Mouse (Mus musculus): ENCODE measurements around the gene Pttg1ip.

Gene Pttg1ip

DNA sequence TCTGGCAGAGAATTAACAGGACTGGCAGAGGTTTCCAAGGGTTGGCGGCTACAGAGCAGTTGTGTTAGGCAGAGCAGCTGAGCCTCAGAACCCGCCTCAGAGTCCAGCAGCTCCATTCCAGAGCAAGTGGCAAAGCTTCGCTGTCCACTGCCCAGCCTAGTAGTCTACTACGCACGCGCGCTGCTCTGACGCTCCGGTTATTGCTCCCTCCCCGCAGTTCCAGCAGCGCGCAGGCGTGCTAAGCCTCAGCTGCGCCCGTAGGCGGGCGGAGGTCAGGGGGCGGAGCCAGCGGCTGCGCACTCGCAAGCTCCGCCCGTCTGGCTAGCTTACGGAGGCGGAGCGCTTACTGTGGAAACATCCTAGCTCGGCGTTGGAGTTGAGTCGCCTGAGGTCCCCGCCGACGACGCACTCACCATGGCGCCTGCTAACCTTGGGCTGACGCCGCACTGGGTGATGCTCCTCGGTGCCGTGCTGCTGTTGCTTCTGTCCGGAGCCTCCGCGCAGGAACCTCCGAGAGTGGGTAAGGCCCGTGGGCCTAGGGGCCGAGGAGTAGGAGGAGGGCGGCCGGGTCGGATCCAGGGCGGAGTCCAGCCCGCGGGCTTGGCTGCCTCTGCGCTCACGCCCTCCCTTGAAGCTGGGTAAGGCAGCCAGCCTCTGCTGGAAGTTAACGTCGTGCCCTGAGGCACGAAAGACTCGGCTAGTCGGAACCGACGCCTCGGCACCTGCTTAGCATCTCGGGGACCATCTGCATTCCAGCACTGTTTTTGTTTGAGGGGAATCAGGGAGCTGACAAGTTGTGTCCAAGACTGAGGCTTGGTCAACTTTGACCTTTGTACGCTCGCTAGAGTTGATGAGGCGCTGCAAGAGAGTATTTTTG lies at the start of gene Pttg1ip:
Gene Pttg1ip, plus strand, starts transcription at position 313 of the 877 bp plus-strand sequence.
- DNase-seq (ENCODE audit: low read depth, low spot score), result peak; percentile 95

DNA sequence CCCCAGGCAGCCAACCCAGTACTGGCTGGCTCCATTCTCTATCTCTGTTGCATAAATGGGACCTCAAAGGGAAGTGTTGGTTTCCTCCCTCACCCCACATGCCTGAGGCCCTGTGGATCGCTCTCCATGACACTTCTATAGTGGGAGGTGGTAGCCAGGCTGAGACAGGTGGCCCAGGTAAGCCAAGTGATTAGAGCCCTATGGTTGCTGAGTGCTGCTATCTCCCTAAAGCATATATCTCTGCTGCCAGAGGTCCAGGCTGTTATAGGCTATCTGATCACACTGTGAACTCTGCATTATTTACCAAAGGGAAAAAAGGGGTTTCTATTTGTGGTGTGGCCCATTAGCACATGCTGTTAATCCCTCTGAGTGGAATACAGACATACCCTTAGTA lies 49.5 kb upstream of the Pttg1ip start:
- DNase-seq (ENCODE audit: low read depth, low spot score), result no peak

DNA sequence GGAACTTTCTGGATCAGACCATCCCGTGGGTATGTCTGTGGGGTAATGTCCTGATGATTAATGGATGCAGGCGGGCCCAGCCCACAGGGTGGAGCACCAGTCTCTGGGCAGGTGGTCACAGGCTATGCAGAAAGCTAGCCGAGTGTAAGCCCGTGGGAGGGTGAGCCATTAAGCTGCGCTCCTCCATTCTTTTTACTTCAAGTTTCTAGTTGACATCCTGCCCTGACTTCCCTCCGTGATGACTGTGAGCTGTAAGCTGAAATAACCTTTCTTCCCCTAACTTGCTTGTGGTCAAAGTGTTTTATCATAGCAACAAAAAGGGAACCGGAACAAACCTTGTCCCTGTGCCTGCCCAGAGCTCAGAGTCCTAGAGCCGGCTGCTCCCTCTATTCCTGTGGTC lies 44.8 kb upstream of the Pttg1ip start:
- DNase-seq (ENCODE audit: low read depth, low spot score), result no peak

DNA sequence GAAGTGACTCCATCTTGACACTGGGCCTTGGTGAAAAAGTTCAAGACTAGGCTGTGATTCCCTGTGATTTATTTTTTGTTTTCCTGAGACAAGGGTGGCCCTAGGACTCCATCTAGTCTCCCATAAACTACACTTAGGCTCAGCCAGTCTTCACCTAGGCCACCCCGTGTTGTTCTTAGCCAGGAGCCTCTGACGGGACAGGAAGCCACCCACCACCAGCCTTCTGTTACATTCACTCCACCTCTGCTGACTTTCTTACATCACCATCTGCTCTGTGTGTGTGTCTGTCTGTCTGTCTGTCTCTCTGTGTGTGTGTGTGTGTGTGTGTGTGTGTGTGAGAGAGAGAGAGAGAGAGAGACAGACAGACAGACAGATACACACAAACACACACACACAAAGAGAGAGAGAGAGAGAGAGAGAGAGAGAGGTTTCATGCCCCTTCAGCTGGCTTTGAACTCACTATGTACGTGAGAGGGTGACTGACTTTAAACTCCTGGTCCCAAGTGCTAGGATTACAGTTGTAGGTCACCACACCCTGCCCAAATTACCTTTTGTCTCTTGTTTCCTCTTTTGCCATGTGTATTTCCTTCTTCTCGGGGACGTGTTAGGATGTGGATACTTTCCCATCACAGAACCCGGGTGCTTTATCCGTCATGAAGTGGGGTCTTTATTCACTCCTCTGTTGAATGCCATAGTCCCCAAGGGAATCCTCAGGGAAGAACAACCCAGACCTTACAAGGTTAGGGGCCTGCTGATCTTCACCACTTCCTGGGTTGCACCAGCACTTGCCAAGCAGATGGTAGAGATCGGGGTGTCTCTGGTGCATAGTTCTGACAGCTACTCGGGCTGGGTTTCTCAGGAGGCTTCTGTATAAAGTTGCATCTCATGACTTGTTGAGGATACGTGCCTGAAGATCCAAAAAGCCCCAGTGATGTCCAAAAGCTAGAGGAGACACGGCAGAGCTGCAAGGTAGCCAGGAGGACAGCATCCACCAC lies 44.0 kb upstream of the Pttg1ip start:
- no peak for DNase-seq (ENCODE audit: low read depth, low spot score)

DNA sequence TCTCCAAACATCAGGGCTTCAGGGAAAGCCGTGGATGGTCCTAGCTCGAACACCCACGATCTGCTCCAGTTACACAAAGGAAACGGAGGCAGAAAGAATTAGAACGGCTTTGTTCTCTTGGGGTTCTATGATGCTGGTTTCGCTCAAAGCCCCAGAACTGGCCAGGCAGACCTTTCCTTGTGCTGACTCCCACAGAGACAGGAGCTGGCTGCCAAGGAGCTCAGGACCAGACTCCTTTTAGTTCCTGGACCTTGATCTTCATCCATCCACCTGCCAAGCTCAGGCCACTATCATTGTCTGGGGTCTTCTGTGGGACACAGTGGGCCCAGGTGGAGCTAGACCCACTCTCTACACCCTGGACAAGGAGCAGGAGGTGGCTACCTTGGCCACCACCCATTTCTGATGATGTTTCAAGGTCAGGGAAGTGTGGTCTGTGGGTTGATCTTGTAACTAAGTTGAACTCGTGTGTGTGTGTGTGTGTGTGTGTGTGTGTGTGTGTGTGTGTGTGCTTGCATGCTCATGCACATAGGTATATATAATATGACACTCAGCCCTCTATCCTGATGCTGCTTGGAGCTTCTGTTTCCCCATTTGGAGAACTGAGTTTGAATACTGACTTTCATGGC lies 42.1 kb upstream of the Pttg1ip start:
- DNase-seq (ENCODE audit: low read depth, low spot score), result no peak

DNA sequence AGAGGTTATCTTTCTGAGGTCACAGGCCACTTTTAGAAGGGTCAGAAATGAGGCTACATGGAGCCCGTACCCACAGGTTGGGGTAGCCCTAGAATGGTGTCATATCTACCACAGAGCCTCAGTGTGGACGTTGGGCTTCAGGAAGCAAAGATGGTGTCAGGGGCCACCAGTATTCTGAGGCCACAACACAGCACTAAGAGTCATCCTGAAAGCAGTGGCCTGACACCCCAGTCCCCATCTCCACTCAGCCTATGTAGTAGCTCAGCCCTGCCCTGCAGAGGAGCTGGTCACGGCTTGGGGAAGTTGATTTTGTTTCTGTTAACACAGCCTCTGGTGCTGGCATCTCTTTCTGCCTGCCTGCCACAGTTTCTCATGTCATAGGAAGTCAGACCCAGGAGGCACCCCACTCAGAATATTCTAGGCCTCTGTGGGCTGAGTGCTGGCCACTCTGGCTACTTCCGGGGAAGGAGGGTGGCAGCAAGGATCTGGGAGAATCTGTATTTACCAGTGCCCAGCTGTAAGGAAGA lies 40.9 kb upstream of the Pttg1ip start:
- DNase-seq (ENCODE audit: low read depth, low spot score), result no peak

DNA sequence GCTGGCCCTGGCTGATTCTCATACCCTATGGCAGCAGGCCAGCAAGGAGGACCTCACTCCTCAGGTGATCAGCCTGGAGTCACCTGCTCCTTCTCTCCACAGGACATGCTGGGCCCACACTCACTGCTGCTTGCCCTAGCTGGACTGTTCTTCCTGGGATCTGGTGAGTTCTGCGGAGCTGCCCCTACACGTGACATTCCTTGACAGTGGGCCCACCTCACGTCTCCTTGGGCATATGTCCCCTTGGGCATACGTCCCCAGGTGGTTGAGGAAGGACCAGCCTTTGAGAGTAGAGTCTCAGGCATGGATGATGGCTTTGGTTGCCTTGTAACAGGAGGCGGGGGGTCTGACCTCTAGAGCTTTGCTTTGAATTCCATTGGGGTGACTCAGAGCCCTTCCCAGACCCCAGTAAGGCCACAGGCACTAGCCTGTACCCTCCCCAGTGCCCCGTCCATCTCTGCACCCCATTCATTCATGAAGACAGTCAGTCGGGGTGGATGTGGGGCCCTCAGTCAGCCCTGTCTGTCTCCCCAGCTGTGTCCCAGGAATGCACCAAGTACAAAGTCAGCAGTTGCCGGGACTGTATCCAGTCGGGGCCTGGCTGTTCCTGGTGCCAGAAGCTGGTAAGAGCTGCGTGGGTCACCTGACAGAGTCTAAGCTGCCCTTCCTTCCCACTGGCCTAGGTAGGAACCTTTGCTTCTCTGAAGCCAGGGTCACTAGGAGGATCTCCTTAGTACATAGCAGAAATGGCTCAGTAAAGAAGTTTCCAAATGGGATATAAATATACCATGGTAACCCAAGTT lies 39.5 kb upstream of the Pttg1ip start:
- DNase-seq (ENCODE audit: low read depth, low spot score), result no peak

DNA sequence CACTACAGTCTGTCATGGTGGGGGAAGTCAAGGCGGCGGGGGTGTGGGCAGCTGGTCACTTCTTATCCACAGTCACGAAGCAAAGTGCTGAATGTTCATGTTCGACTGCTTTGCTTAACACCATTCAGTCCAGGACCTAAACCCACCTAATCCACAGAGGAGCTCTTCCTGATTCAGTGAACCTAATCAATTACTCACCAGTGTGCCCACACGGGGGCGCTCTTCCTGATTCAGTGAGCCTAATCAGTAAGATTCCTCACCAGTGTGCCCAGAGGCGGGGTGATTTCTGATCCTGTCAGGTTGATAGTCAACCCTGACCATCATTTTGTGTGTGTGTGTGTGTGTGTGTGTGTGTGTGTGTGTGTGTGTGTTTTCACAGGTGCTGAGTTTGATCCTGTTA lies 38.3 kb upstream of the Pttg1ip start:
- DNase-seq (ENCODE audit: low read depth, low spot score), result peak; percentile 14

DNA sequence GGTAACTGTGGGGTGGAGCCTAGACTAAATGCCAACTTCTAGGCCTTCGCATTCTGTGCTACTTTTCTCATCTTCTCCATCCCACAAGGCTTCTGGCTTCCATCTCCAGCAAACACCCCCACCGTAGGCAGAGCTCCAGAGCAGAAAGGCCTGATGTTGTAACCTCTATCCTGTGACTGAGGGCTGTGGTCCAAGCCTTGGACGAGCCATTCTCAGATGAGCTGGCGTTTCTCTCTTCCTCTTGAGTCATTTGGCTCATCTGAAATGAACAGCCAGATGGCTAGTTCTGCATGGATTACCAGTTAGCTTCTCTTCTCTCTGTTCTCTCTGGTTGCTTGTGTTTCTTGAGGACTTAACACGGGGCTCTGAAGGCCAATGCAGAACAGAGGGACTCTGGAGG lies 36.6 kb upstream of the Pttg1ip start:
- no peak for DNase-seq (ENCODE audit: low read depth, low spot score)

DNA sequence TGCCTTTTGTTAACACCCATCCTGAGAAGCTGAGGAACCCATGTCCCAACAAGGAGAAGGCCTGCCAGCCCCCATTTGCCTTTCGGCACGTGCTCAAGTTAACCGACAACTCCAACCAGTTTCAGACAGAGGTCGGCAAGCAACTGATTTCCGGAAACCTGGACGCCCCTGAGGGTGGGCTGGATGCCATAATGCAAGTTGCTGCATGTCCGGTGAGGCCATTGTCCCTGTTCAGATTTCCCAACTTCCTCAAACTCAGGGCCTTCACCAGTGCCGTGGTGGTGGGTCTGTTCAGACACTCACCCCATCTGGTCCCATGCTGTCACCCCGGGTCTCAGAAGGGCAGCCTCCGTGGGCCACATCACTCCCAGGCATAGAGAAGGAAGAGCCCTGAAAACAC lies 32.9 kb upstream of the Pttg1ip start:
- no peak for DNase-seq (ENCODE audit: low read depth, low spot score)

DNA sequence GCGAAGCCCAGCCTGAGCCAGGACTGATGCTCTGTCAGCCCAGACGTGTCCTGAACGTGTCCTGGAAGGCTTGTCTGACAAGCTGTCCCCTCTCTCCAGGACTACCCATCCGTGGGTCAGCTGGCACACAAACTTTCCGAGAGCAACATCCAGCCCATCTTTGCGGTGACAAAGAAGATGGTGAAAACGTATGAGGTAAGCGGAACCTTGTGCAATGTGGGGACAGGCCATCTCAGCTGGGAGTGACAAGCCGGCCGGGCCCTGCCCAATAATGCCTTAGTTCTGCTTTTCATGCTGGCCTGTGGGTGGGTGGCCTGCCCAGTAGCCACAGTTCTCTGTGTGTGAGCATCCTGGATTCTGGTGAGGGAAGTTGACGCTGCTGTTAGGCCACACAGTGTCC lies 30.6 kb upstream of the Pttg1ip start:
- no peak for DNase-seq (ENCODE audit: low read depth, low spot score)

DNA sequence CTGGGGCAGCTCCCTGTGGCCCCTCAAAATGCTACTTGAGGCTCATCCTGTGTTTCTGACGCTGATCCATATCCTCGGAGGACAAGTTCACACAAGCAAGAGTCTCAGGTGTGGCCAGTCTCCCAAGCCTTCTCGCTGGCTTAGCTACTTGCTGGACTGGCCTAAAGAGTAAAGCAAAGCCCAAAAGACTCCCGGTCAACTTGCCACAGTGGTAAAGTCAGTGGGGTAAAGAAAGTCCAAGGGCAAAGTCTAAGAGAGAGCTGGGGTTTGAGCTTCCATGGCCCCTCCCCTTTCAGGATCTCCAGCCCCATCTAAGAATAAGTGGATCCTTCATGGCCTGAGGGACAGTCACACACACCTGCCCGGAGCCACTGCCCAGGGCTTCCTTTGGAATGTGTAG lies 29.4 kb upstream of the Pttg1ip start:
- DNase-seq (ENCODE audit: low read depth, low spot score), result no peak

DNA sequence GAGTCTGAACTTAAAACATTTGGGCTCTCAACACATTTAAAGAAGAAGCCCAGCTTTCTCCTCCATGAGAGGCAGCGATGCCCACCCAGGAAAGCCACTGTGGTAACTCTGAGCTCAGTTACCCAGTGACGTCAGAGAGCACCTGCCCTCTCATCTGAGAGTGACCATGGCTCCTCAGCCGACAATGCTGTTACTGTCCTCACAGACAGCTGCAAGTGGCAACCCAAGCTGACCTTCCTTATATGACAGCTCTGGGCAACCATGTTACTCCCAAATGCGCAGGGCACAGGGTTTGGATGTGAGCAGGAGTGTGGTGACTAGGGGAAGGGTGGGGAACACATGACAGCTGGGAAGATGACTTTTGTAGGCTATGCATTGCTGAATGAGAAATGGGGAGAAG lies 28.2 kb upstream of the Pttg1ip start:
- DNase-seq (ENCODE audit: low read depth, low spot score), result no peak

DNA sequence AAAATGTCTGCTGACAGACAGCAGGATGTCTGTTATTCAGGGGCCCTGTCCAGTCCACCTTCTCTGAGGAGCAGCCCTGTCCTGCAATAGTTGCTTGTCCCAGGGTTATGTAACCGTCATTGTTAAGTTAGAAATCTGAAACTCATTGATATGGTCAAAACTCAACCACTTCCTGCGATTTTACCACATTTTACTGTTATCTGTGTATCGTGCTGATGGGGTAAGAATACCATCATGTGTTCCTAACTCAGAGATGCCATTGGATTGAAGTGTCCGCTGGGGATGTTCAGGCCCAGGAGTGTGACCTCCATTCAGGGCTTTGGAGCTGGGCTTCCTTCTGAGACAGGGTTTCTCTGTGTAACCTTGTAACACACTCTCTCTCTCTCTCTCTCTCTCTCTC lies 26.6 kb upstream of the Pttg1ip start:
- no peak for DNase-seq (ENCODE audit: low read depth, low spot score)

DNA sequence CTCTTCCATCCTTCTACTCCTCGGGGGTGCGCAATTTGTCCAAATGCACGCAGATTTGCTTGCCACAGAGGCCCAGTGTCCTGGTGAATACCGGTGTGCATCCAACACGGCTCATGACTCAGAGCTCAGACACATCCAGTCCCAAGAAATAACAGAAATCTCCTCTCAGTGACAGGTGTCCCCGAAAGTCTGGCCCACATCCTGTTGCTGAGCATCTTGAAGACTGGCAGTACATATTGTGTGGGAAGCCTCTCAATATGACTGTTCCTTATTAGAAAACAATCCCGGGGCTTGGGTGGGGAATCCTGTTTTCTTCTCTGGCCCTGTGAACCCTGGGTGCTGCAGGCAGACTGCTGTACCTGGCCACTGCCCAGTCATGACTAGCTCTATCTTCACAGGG lies 24.9 kb upstream of the Pttg1ip start:
- DNase-seq (ENCODE audit: low read depth, low spot score), result no peak

DNA sequence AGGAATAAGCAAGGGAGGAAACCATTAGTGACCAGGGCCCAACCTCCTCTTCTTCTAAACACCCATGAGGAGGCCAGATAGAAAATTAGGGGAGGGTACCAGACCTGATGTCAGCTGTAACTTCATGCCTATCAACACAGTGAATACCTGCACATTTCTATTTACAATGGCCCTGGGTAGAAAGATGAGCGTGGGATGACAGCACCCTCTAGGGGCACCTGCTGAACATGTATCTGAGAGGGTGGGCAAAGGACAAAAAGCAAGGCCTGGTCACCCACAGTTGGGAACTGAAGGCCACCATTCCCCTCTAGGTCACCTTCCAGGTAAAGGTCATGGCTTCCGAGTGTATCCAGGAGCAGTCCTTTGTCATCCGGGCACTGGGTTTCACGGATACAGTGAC lies 23.9 kb upstream of the Pttg1ip start:
- no peak for DNase-seq (ENCODE audit: low read depth, low spot score)

DNA sequence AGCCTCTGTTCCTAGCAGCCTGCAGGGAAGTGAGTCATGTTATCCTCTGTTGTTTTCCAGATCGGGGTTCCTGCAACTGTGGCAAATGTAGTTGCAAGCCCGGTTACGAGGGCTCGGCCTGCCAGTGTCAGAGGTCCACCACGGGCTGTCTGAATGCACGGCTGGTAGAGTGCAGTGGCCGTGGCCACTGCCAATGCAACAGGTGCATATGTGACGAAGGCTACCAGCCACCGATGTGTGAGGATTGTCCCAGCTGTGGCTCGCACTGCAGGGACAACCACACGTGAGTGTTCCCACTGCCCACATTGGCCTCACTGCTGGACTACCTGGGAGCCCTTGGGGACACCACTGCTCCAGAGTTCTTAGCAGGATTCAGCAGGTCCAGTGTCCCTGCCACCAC lies 21.4 kb upstream of the Pttg1ip start:
- no peak for DNase-seq (ENCODE audit: low read depth, low spot score)

DNA sequence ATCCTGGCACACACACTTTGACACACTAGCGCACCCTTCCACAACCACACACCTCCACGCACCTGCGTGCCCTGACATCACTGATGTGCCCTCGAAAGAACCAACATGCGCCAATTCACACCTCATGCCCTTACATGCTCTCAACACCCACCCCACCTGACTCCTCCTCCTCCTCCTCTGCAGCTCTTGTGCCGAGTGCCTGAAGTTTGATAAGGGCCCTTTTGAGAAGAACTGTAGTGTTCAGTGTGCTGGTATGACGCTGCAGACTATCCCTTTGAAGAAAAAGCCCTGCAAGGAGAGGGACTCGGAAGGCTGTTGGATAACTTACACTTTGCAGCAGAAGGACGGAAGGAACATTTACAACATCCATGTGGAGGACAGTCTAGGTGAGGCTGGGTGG lies 20.7 kb upstream of the Pttg1ip start:
- no peak for DNase-seq (ENCODE audit: low read depth, low spot score)

DNA sequence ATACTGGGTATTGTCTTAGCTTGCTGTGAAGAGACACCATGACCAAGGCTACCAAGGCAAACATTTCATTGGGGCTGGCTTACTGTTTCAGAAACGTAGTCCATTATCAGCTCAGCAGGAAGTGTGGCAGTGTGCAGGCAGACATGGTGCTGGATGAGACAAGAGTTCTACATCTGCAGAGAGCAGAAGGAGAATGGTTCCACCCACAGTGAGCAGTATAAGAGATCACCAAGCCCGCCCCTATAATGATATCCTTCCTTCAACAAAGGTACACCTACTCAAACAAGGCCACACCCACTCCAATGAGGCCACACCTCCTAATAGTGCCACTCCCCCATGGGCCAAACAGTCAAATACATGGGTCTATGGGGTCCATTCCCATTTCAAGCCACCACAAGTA lies 20.0 kb upstream of the Pttg1ip start:
- DNase-seq (ENCODE audit: low read depth, low spot score), result no peak

DNA sequence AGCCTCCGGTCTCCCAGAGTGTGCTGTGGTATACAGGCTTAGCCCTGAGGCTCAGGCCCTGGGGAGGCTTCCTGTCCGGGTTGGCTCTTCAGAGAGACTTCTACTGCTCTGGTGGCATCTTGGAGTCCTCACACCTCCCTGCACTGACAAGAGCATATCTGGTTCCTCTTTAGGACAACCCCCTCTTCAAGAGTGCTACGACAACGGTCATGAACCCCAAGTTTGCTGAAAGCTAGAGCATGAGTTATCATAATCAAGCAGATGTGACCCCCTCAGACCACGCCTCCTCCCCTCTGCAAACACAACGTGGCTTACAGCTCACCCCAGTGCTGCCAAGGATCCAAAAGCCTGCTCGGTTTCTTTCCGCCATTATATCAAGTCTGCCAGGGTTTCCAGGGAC lies 16.5 kb upstream of the Pttg1ip start:
- DNase-seq (ENCODE audit: low read depth, low spot score), result no peak

DNA sequence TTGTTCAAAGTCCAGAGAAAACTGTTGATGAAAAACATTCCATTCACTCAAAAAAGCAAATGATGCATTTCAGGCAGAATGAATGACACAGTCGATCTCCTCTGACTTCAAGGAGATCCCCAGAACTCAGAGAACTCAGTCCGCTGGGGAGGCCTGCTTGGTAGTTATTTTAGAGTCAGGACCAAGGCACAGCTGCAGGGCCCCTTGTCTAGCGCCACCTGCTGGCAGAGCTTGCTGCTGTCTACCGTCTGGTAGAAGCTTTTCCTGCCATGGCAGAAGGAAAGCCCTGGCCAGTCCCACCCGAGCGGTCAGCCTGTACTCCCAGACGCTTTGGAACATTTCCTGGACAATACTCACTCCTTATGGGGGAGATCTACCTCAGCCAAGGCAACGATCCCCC lies 14.9 kb upstream of the Pttg1ip start:
- peak; percentile 42 for DNase-seq (ENCODE audit: low read depth, low spot score)
